Mouse (Mus musculus) ES-E14 (cell line): ENCODE results near the gene Prkag1. TPM values are rescaled to one million over a fixed set of nuclear protein-coding genes. Genes with fewer than 3 reads are reported as not detected.

Source experiments
- DNase-seq: peaks from one replicate; pipeline ENCODE4 v3.0.0-alpha.2; 2013; ENCODE audit warnings: low read depth, low spot score
- H3K27ac ChIP-seq: 2 replicates; pipeline ENCODE4 v1.5.1; 2012; ENCODE audit warnings: low read depth, mild to moderate bottlenecking, low read length, moderate library complexity, mixed read lengths; ENCODE audit not compliant: poor library complexity, insufficient read depth, severe bottlenecking
- H3K36me3 ChIP-seq: 2 replicates; pipeline ENCODE4 v1.6.1; 2012; ENCODE audit warnings: mild to moderate bottlenecking, low read length, moderate library complexity, mixed read lengths; ENCODE audit not compliant: control insufficient read depth, poor library complexity, insufficient read depth, severe bottlenecking
- H3K4me1 ChIP-seq, 2 experiments: fragments of 150-350 bp in 1 of 2; sonication (generic) in 1 of 2; 2 replicates each; pipeline ENCODE4 v1.6.1; 2012; ENCODE audit warnings: low read length in 2 of 2, mild to moderate bottlenecking in 1 of 2, mixed read lengths in 1 of 2; ENCODE audit not compliant: control insufficient read depth in 2 of 2, insufficient read depth in 2 of 2, poor library complexity in 1 of 2
- H3K4me3 ChIP-seq, 2 experiments: fragments of 150-350 bp in 1 of 2; sonication (generic) in 1 of 2; 2 replicates each; pipeline ENCODE4 v1.5.1; 2012; ENCODE audit warnings: low read length in 2 of 2, low read depth in 1 of 2, mild to moderate bottlenecking in 1 of 2, mixed read lengths in 1 of 2; ENCODE audit not compliant: insufficient read depth in 1 of 2, poor library complexity in 1 of 2, severe bottlenecking in 1 of 2
- H3K9ac ChIP-seq: 2 replicates; pipeline ENCODE4 v1.6.1; 2012; ENCODE audit warnings: low read depth, mild to moderate bottlenecking, low read length, mixed read lengths; ENCODE audit not compliant: poor library complexity, insufficient read depth, severe bottlenecking
- H3K9me3 ChIP-seq: fragments of 150-350 bp; sonication (generic); 2 replicates; pipeline ENCODE4 v1.6.1; 2012; ENCODE audit warnings: low read depth, mild to moderate bottlenecking, low read length; ENCODE audit not compliant: control insufficient read depth, insufficient read depth
- CHD2 ChIP-seq: IDR thresholded peaks from 2 replicates; pipeline ENCODE4 v1.6.1; 2014; ENCODE audit warnings: mild to moderate bottlenecking, low read depth, low read length, inconsistent platforms
- HCFC1 ChIP-seq: IDR thresholded peaks from 2 replicates; pipeline ENCODE4 v1.6.1; 2012; ENCODE audit warnings: low read length, inconsistent platforms, borderline replicate concordance; ENCODE audit not compliant: insufficient read depth
- MAFK ChIP-seq: IDR thresholded peaks from 2 replicates; pipeline ENCODE4 v1.6.1; 2014; ENCODE audit warnings: mild to moderate bottlenecking, low read depth, low read length, inconsistent platforms; ENCODE audit not compliant: insufficient read depth
- ZC3H11A ChIP-seq: IDR thresholded peaks from 2 replicates; pipeline ENCODE4 v1.6.1; 2012; ENCODE audit warnings: low read depth, mild to moderate bottlenecking, inconsistent platforms, low read length, borderline replicate concordance
- ZNF384 ChIP-seq: IDR thresholded peaks from 2 replicates; pipeline ENCODE4 v1.6.1; 2012; ENCODE audit warnings: low read depth, low read length, inconsistent platforms
- in situ Hi-C, 2 experiments: fragments of 600-800 bp; cut with MboI; formaldehyde crosslinking; loops; one replicate each; pipeline ENCODE4 v1.15.1; 2025; ENCODE audit warnings: low sequenced_read_pairs in 2 of 2, inconsistent platforms in 1 of 2; ENCODE audit not compliant: unreplicated experiment in 2 of 2
- total RNA-seq: library from RNA; depleted of rRNA; stranded (reverse); fragments of 300-350 nt; gene quantifications from 2 replicates; pipeline ENCODE4 v1.2.3, GENCODE M21; 2012

Prkag1 gene
- total RNA-seq, 1 experiment, result 54.7 TPM

- TF ChIP-seq ZNF384, result no peak
- TF ChIP-seq HCFC1, result no peak
- TF ChIP-seq MAFK, result no peak
- TF ChIP-seq CHD2, result no peak
- TF ChIP-seq ZC3H11A, result no peak
- H3K4me3 ChIP-seq, result no peak overlapping the region
- H3K9me3 ChIP-seq, result no peaks in the 10 kb centered on the region
- DNase-seq, result no peak
- no peak overlapping the region for H3K27ac ChIP-seq
- H3K9ac ChIP-seq, result no peak overlapping the region
- in situ Hi-C loops, result no loop called here
- peaks cover 2% of the 10 kb centered on the region; the same call in 1 of the 2 replicates for H3K36me3 ChIP-seq
- H3K4me1 ChIP-seq, result peaks cover 8 to 9% of the 10 kb centered on the region in 2 experiments
Observed at GRCm38 (mm10) chr15:98827611-98828011, 3.7 kb downstream of the Prkag1 start.

GRCm38 (mm10) chr15:98823434-98823833 lies 7.9 kb downstream of the Prkag1 start:
- H3K9ac ChIP-seq, result no peak overlapping the region
- H3K27ac ChIP-seq, result no peak overlapping the region
- H3K9me3 ChIP-seq, result no peaks in the 10 kb centered on the region
- no peak for DNase-seq
- H3K4me1 ChIP-seq, result peaks cover 4% of the 10 kb centered on the region in 2 experiments; a peak in 3 of 4 replicates
- H3K4me3 ChIP-seq, result no peak overlapping the region
- no peak; the same call in 1 of the 2 replicates for TF ChIP-seq MAFK
- peak; percentile 90 for TF ChIP-seq ZNF384
- peaks cover 2% of the 10 kb centered on the region; the same call in 1 of the 2 replicates for H3K36me3 ChIP-seq
- in situ Hi-C loops, result no loop called here

- Histone ChIP-seq H3K9ac (no peak overlapping the region), H3K9me3 (no peaks in the 10 kb centered on the region), H3K36me3 (peaks cover 2% of the 10 kb centered on the region; the same call in 1 of the 2 replicates), H3K4me3 (no peak overlapping the region), H3K4me1 (peaks cover 2 to 4% of the 10 kb centered on the region in 2 experiments; a peak in 2 of 4 replicates), H3K27ac (peak overlapping the region; percentile 48; the same call in 1 of the 2 replicates)
- in situ Hi-C loops, result no loop called here
- no peak for TF ChIP-seq MAFK
- TF ChIP-seq CHD2, result no peak
- TF ChIP-seq ZNF384, result no peak
- no peak for DNase-seq
Observed at GRCm38 (mm10) chr15:98822147-98822546, 9.2 kb downstream of the Prkag1 start.

- Histone ChIP-seq H3K9ac (peak overlapping the region; percentile 51; the same call in 1 of the 2 replicates), H3K4me1 (peaks cover 2 to 4% of the 10 kb centered on the region in 2 experiments; a peak in 2 of 4 replicates), H3K27ac (no peak overlapping the region), H3K36me3 (peaks cover 2% of the 10 kb centered on the region; the same call in 1 of the 2 replicates), H3K9me3 (no peaks in the 10 kb centered on the region), H3K4me3 (no peak overlapping the region)
- in situ Hi-C loops, result no loop called here
- DNase-seq, result peak; percentile 71
- TF ChIP-seq ZC3H11A (no peak), ZNF384 (no peak), CHD2 (no peak), MAFK (no peak), HCFC1 (no peak)
Observed at GRCm38 (mm10) chr15:98821403-98821802, 9.9 kb downstream of the Prkag1 start.

GRCm38 (mm10) chr15:98820937-98821336 lies 10.4 kb downstream of the Prkag1 start:
- Histone ChIP-seq H3K36me3 (peaks cover 2% of the 10 kb centered on the region; the same call in 1 of the 2 replicates), H3K4me1 (peaks cover 2 to 4% of the 10 kb centered on the region in 2 experiments; a peak in 2 of 4 replicates), H3K9ac (peak overlapping the region; percentile 51; the same call in 1 of the 2 replicates), H3K4me3 (no peak overlapping the region), H3K27ac (no peak overlapping the region), H3K9me3 (no peaks in the 10 kb centered on the region)
- DNase-seq, result no peak
- TF ChIP-seq HCFC1 (no peak), CHD2 (no peak)
- in situ Hi-C loops, result no loop called here
